Mouse (Mus musculus) T-cell, adult 2 months (primary cell): ENCODE measurements around the gene Gadd45gip1.

Experiments
- DNase-seq: peaks from one replicate; pipeline ENCODE4 v3.0.0; 2022; ENCODE audit warnings: low spot score

Gene Gadd45gip1

DNA sequence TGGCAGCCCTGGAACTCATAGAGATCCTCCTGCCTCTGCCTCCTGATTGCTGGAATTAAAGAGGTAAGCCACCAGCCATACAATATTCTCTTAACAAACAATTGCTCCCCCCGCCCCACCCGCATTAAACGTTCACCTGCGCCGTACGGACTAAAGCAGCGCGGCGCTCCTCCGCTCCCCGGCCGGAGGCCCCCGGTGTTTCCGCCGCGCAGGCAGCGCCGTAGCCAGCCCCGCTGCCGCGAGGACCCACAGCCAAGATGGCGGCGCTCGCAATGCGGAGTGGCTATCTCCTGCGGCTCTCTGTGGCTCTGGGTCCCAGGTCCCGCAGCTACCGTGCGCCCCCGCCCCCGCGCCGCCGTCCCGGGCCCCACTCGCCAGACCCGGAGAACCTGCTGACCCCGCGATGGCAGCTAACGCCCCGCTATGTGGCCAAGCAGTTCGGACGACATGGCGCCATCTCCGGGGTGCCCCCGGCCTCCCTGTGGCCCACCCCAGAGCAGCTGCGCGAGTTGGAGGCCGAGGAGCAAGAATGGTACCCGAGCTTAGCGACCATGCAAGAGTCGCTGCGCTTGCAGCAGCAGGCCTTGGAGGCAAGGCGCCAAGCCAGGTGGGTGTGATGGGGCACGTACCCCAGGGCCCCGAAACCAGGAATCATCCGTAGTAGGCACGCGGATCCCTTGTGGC is 854 bp downstream of the Gadd45gip1 start:
- peak; percentile 82 for DNase-seq

DNA sequence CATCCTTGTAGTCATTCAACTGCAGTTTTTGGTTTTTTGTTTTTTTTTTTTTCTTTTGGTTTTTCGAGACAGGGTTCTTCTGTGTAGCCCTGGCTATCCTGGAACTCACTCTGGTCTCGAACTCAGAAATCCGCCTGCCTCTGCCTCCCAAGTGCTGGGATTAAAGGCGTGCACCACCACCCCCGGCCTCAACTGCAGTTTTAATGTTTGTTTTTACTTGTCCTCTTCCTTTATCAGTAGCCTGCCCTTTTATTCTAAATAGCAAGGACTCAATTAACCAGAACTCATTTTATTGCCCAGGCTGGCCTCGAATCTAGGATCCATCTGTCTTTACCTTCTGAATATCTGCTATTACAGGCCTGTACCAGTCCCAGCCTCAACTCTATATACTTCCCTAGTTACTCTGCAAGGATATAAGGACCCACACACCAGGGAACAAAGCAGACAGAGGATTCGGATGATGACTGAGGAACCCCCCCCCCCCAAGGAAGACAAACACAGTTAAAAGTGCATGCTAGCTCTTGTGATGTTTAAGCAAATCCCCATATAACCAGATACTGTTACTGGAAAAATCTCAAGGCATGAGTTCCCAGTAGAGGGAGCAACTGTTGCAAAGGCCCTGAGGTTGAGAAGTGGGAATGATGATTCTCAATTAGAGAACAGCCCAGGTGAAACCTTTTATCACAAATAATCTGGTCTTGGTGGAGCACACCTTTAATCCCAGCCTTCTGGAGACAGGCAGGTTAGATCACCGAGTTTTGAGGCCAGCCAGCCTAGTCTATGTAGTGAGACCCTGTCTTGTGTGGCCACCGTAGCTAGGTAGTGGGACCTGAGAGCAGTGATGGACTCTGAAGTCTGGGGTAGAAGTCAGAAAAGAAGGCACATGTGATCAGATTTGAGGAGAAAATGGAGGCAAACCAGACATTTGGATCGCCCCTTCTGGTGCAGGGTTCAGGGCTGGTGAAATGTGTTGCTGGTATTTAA is 1.7 kb downstream of the Gadd45gip1 start:
- no peak for DNase-seq

GRCm38 (mm10) chr8:84834002-84834865 is 2.9 kb downstream of the Gadd45gip1 start:
- DNase-seq = no peak

DNA sequence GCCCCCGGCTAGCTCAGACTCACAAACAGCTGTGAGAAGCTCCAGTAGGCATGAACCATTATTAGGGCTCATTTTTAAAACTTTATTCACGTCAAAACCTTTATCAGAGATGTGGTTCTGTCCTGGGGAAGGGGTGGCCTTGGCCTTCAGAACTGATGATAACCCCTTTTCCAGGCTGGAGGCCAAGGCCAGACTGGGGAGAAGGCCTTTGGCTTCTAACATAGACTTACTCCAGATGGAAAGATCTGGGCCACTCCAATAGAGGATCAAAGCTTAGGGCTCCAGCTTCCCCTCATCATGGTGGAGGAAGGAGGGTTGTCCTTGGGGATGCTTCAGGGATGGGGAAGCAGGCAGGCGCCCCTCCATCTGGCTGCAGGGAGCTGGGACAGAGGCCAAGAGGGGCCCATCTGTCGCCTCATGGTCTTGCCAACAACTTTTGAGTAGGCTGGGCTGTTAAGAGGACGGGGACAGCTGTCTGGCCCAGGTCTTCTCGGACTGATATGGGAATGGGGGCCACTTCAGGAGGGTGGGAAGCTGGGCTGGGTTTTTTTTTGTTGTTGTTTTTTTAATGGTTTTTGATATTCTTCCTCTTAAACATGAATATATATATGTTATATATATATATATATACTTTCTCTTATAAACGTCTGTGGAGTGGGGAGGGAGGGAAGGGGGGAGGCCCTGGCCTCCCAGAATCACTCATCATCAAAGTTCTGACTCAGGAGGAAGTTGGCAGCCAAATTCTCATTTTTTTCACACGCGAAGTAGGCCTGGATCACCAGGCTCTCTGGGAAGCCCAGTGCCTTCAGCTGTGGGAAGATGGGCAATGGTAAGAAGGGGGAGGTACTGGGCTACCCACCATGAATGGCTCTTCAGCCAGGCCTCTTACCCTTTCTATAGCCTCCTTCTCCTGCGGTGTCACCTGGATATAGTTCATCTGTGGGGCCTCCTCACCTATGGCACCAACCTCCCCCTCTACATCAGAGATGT is 3.8 kb downstream of the Gadd45gip1 start:
- DNase-seq = no peak

GRCm38 (mm10) chr8:84837149-84837911 is 6.0 kb downstream of the Gadd45gip1 start:
- DNase-seq = no peak

DNA sequence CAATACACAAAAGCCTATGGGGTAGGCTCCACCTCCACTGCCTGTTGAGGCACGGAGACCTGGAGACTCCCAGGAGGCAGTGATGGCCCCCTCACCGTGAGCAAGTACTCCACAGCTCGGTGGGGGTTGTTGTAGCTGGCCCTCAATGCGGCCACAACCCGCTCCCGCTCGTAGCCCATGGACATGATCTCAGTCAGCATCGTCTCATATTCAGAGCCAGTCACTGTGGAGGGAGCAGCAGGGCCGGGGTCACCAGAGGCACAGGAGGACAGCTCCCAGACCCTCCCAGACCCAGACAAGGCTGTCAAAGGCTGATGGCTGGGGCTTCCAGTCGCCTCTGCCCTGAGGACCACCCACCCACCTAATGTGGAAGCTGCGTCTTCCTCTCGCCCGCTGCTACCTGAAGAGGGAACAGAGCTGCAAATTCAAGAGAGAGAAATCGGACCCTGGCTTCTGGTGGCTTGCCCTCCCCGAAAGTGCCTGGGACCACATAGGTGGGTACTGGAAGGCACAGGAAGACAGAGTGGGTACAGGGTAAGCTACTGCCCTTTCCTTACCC is 6.7 kb downstream of the Gadd45gip1 start:
- DNase-seq = no peak

DNA sequence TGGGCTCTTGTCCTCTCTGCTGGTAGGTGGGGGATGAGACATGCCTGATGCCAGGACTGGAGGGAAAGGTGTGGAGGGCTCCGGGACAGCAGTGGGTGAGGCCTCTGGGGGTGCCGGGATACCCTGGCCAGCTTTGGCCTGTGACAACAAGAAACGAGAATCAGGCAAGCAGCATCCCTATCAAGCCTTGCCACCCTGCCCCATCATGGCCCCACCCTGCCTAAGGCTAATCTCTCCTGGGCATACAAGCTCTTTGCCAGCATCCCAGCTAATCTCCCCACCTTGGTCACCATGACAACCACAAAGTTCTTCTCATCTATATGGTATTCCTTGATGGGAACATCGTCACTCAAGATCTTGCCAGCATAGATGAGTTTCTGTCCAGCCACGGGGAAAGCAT is 7.2 kb downstream of the Gadd45gip1 start:
- no peak for DNase-seq

DNA sequence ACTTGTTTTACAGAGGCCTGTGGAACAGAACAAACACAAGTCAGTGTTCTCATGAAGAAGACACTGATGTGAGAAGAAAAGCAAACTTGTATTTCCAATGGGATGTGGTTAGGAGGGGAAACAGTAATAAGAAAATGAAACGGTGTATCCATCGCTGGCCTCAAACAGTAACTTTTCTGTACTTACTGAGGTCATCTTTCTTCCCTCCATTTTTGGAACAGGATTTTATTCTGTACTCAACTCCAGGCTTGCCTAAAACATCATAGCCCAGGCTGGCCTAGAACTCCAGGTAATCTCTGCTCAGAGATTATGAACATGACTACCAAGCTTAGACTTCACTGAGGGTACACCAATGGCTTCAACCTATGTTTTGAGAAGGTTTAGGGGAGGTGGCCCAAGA is 8.1 kb downstream of the Gadd45gip1 start:
- DNase-seq = no peak

- no peak for DNase-seq
These were observed 8.5 kb downstream of the Gadd45gip1 start for GRCm38 (mm10) chr8:84839875-84840247.

- peak; percentile 96 for DNase-seq
These were observed 9.1 kb downstream of the Gadd45gip1 start, which contains the start of gene Rad23a for GRCm38 (mm10) chr8:84840248-84840999. Gene Rad23a (minus strand): TSS chr8:84840665.

DNA sequence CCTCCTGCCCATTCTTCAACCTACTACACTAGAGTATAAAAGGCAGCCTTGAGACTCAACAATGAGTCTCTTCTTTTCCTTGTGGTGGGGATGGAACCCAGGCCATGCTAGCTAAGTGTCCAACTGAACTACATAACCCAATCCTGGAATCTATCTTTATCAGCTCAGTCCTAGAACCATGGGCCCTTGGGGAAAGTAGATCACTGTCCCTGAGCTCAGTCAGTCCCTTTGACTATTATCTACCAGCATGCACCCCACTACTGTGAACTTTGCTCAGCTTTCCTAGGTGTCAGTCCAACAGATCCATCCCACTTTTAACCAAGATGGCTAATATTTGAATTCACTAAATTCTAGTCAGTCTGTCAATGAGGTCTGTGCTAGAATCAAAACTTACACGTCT is 10.2 kb downstream of the Gadd45gip1 start:
- DNase-seq = no peak

DNA sequence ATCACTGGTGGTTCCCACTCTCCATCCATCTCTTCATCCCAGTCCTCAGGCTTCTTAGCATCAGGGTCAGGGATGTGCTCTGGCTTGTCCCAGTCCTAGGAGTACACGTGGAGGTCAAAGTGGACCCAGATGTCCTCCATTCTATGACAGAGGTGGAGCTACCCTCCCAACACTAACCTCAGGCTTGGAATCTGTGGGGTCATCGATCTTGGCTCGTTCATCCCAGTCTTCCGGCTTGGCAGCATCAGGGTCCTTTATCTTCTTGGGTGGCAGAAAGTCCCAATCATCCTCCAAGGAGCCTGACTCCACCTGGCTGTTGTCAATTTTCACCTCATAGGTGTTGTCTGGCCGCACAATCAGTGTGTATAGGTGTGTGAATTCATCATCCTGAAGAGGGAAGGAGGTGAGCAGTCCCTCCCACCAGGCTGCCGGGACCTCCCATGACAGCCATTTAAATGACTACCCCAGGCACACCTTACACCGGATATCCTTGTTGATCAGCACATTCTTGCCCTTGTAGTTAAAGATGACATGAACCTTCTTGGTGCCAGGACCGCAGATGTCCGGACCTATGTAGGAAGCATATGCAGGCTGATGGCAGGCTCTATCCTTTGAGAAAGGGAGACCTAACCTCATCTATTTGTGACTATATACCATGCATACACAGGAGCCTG is 13.2 kb downstream of the Gadd45gip1 start:
- no peak for DNase-seq

DNA sequence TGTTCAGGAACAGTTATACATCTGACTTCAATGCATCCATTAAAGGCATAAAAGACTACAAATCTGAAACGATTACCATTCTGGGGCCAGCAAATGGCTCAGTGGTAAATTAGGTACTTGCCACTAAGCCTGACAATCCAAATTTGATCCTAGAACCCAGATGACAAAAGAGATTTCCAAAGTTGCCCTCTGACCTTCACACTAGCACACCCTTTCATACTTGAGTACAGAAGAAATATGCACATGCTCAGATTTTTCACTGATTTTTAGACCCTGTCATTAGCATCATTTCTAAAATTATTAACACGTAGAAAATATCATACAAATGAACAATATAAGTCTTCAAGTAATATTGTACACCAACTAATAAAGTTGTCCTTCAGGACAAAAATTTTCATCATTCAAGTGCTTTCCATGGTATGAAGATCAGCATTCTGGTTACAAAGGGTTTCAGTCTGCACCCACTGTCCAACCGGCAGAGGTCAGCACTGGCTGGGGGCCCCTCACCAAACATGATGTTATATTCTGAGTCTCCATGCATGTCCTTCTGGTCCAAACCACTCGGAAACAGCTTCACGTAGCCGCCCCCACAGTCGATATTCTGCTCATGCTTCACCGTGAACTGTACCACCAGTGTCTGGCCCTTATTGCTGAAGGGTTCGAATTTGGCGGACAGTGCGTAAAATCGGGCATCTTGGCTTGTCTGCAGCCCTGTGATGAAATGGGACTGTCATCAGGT is 14.2 kb downstream of the Gadd45gip1 start:
- no peak for DNase-seq

DNA sequence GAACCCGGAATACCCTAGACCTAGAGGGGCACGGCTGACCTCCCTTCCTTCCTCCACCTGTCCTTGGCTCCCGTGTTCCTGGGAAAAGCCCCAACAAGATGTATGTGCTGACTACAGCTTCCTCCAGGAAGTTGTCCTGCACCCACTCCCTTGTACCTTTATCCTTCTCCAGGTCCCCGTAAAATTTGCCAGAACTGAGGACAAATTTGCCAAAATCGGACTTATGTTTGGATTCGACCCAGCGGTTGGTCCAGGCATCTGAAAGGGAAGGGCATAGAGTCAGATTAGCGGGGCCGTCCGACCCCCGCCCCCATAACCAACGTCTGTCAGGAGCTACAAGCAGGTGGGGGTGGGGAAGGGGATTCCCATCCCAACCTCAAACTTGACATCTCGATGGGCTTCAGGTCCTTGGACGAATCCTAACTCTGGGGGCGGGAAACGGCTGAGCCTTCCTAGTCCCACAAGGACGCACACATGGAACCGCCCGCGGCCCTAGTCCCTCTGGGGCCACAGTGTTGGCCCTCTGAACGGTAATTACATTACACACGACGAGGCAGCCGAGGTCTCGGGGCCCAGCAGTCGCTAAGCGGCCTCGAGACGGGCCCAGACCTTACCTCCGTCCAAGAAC is 14.9 kb downstream of the Gadd45gip1 start:
- DNase-seq = no peak

DNA sequence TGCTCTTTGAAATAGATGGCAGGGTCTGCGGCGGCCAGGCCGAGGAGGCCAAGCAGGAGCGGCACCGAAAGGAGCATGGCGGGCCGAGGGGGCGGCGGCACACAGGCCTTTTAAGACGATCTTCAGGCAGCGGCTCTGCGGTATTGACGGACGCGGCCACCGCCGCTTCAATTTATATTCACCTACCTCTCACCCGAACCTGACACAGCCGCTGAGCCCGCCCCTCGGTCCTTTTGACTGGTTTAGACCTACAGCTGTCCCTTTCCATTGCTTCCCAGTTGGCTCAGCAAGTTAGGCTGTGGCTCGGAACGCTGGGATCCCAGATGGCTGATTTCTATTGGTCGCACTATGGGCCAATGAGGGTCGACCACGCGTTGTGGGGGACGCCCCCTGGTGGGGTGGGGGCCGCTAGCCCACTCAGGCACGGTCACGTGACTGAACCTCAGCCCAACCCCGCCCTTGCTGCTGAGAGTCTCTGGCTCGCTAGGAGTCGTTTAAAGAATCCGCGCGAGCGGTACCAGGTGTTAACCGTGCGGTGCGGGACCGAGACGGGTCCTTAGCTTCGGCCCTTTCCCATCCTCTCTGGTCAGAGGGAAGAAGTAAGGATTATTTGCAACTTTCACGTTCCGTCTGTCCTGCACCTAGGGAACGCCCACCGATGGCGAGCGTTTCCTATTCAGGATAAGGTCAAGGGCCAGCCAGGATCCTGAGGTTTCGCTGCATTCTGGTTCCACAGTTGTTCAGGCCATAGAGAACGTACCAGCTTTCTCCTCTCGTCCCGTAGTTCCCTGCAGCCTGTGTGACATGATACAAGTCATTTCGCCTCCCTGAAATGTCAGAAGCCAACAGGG is 15.6 kb downstream of the Gadd45gip1 start, which contains the start of gene Calr:
Calr (minus strand) TSS at position 213 of the 851 bp plus-strand sequence.
- peak; percentile 100 for DNase-seq
